Mouse (Mus musculus) olfactory bulb, adult 2 months (tissue): Measurements from ENCODE around the gene Lef1.

Experiments used
- CTCF ChIP-seq: fragments of 200-500 bp; IDR thresholded peaks from 2 replicates; pipeline ENCODE4 v1.5.1; 2012; ENCODE audit warnings: low read depth, mild to moderate bottlenecking, low read length, moderate library complexity; ENCODE audit not compliant: insufficient read depth
- POLR2A ChIP-seq: fragments of 200-500 bp; IDR thresholded peaks from 2 replicates; pipeline ENCODE4 v1.6.1; 2012; ENCODE audit warnings: mild to moderate bottlenecking, low read depth, low read length, moderate library complexity; ENCODE audit not compliant: insufficient read depth

- TF ChIP-seq CTCF (no peak), POLR2A (no peak)
Observed at GRCm38 (mm10) chr3:131247851-131248250, 137.6 kb downstream of the Lef1 start.
